Mouse (Mus musculus): ENCODE data around the gene Cwc25.

DNA sequence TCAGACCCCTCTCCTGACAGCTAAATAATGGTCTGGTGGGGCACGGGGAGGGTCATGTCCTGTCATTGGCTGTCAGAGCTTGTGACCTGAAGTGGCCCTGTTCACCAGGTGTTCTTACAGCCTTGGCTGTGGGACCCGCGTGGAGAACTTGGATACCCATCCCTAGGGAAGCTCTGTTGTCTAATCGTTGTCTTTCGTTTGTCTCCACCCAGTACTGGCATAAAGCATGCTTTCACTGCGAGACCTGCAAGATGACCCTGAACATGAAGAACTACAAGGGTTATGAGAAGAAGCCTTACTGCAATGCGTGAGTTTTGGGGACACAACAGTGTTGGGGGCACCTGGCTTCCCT lies 40.2 kb upstream of the Cwc25 start:
- TF ChIP-seq EP300 (IDR thresholded peaks at IDR 0.05) (no peak), CTCF (IDR thresholded peaks at IDR 0.05) (no peak)
